ENCODE assay signal across 27 mouse cellular contexts in genomic region chr13:58700021-58700420, GRCm38 (mm10).
DNase-seq lines count a peak whose midpoint lies in the region; ATAC-seq and TF ChIP-seq lines count a peak whose summit lies in the region.
"Had no signal": no experiment of that assay in that cellular context is flagged by ENCODE, and none has a peak within 500 bp of the region (broad histone marks: within the 10 kb centered on the region; RNA-seq: fewer than 3 reads in every experiment).

No protein-coding gene starts in this region.

- H3K9me3 ChIP-seq in forebrain, embryonic 11.5 days (ENCODE audit: control insufficient read depth, low read length): no peaks in the 10 kb centered on the region
- H3K9me3 ChIP-seq in forebrain, embryonic 10.5 days: no peaks in the 10 kb centered on the region
- no peaks in the 10 kb centered on the region for H3K9me3 ChIP-seq in forebrain, embryonic 12.5 days
- H3K9me3 ChIP-seq in forebrain, embryonic 15.5 days: no peaks in the 10 kb centered on the region
- no peaks in the 10 kb centered on the region for H3K9me3 ChIP-seq in stomach, postnatal 0 days (ENCODE audit: control insufficient read depth, low read length)
- H3K9me3 ChIP-seq in midbrain, embryonic 13.5 days: no peaks in the 10 kb centered on the region
- H3K9me3 ChIP-seq: heart, embryonic 12.5 days; heart, embryonic 15.5 days; hindbrain, embryonic 10.5 days; hindbrain, embryonic 13.5 days had no signal

- no peak overlapping the region for H3K9ac ChIP-seq in forebrain, embryonic 11.5 days (ENCODE audit: low read length)
- no peak overlapping the region for H3K9ac ChIP-seq in forebrain, embryonic 12.5 days
- H3K9ac ChIP-seq in forebrain, embryonic 15.5 days (replicated peaks): no peak overlapping the region
- H3K9ac ChIP-seq in stomach, postnatal 0 days (ENCODE audit: low read length): no peak overlapping the region
- no peak overlapping the region for H3K9ac ChIP-seq in midbrain, embryonic 13.5 days (replicated peaks)
- H3K9ac ChIP-seq: heart, embryonic 12.5 days; heart, embryonic 15.5 days; hindbrain, embryonic 13.5 days had no signal

- WGBS in forebrain, embryonic 11.5 days: 54% methylated on average over 8 of the region's 8 CpGs
- WGBS in forebrain, embryonic 10.5 days: 74% methylated on average over 8 of the region's 8 CpGs
- 47% methylated on average over 8 of the region's 8 CpGs for WGBS in forebrain, embryonic 12.5 days
- 25% methylated on average over 8 of the region's 8 CpGs for WGBS in forebrain, embryonic 15.5 days
- 89% methylated on average over 8 of the region's 8 CpGs for WGBS in stomach, postnatal 0 days
- WGBS in midbrain, embryonic 13.5 days: 77% methylated on average over 8 of the region's 8 CpGs

- no peaks in the 10 kb centered on the region for H3K27me3 ChIP-seq in forebrain, embryonic 11.5 days (ENCODE audit: control insufficient read depth, insufficient read depth, low read length)
- no peaks in the 10 kb centered on the region for H3K27me3 ChIP-seq in forebrain, embryonic 10.5 days (ENCODE audit: poor library complexity, severe bottlenecking)
- no peaks in the 10 kb centered on the region for H3K27me3 ChIP-seq in forebrain, embryonic 12.5 days
- no peaks in the 10 kb centered on the region for H3K27me3 ChIP-seq in forebrain, embryonic 15.5 days
- H3K27me3 ChIP-seq in stomach, postnatal 0 days (ENCODE audit: control insufficient read depth, insufficient read depth, low read length): no peaks in the 10 kb centered on the region
- no peaks in the 10 kb centered on the region for H3K27me3 ChIP-seq in midbrain, embryonic 13.5 days
- H3K27me3 ChIP-seq: CH12.LX; heart, embryonic 12.5 days; heart, embryonic 15.5 days; hindbrain, embryonic 13.5 days had no signal

- H3K4me1 ChIP-seq in forebrain, embryonic 11.5 days (replicated peaks; ENCODE audit: control insufficient read depth, insufficient read depth, low read length): no peaks in the 10 kb centered on the region
- peaks cover 4% of the 10 kb centered on the region; the same call in 1 of the 2 replicates for H3K4me1 ChIP-seq in forebrain, embryonic 10.5 days
- peaks cover 8% of the 10 kb centered on the region; the same call in 1 of the 2 replicates for H3K4me1 ChIP-seq in forebrain, embryonic 12.5 days
- peaks cover 16% of the 10 kb centered on the region for H3K4me1 ChIP-seq in forebrain, embryonic 15.5 days
- no peaks in the 10 kb centered on the region for H3K4me1 ChIP-seq in stomach, postnatal 0 days (replicated peaks; ENCODE audit: control insufficient read depth, insufficient read depth)
- H3K4me1 ChIP-seq in midbrain, embryonic 13.5 days (replicated peaks): peaks cover 12% of the 10 kb centered on the region
- H3K4me1 ChIP-seq: heart, embryonic 12.5 days; heart, embryonic 15.5 days; hindbrain, embryonic 13.5 days had no signal

- no peak for TF ChIP-seq CTCF in stomach, postnatal 0 days (IDR thresholded peaks at IDR 0.05; ENCODE audit: low read depth)

- H3K36me3 ChIP-seq in forebrain, embryonic 11.5 days (ENCODE audit: control insufficient read depth, insufficient read depth, low read length): no peaks in the 10 kb centered on the region
- H3K36me3 ChIP-seq in forebrain, embryonic 10.5 days (replicated peaks): no peaks in the 10 kb centered on the region
- H3K36me3 ChIP-seq in forebrain, embryonic 12.5 days (replicated peaks): no peaks in the 10 kb centered on the region
- H3K36me3 ChIP-seq in forebrain, embryonic 15.5 days: no peaks in the 10 kb centered on the region
- no peaks in the 10 kb centered on the region for H3K36me3 ChIP-seq in stomach, postnatal 0 days (ENCODE audit: control insufficient read depth, insufficient read depth, low read length)
- H3K36me3 ChIP-seq in midbrain, embryonic 13.5 days: no peaks in the 10 kb centered on the region
- H3K36me3 ChIP-seq: G1E; heart, embryonic 12.5 days; heart, embryonic 15.5 days; hindbrain, embryonic 10.5 days; hindbrain, embryonic 13.5 days had no signal

- ATAC-seq in forebrain, embryonic 11.5 days (replicated peaks; ENCODE audit: low FRiP score): 0 out of 2 replicates have a peak, but pooled peaks have one; percentile 65
- ATAC-seq in forebrain, embryonic 12.5 days (ENCODE audit: low FRiP score): peak; percentile 49; the same call in 1 of the 2 replicates
- peak; percentile 70 for ATAC-seq in forebrain, embryonic 15.5 days (replicated peaks)
- no peak for ATAC-seq in stomach, postnatal 0 days (ENCODE audit: low FRiP score, low TSS enrichment)
- ATAC-seq in midbrain, embryonic 13.5 days: no peak
- no peak for ATAC-seq in CD4-positive, CD25-positive, alpha-beta regulatory T cell, adult 4 months
- ATAC-seq: activated CD4-positive, CD25-positive, alpha-beta regulatory T cell, adult 4 months; hindbrain, embryonic 16.5 days; intestine, embryonic 16.5 days had no signal

- DNase-seq in forebrain, embryonic 11.5 days (ENCODE audit: low spot score): peak; percentile 71
- no peak for DNase-seq in forebrain, embryonic 10.5 days (ENCODE audit: extremely low spot score, low spot score)
- DNase-seq in Muller cell, postnatal 12 days (ENCODE audit: inconsistent ontology term): peak; percentile 5
- DNase-seq in stomach, postnatal 0 days (ENCODE audit: low spot score): no peak
- DNase-seq: adrenal gland, adult 8-10 months; adrenal gland, postnatal 25 days; cerebellum, adult 11 months; cerebellum, adult 8-10 months; cerebellum, postnatal 14 days; gastrocnemius, postnatal 25 days; heart, adult 18-20 months; heart, postnatal 10 days; heart, postnatal 36 days; kidney, adult 18-20 months had no signal

- no peak for TF ChIP-seq EP300 in stomach, postnatal 0 days (optimal IDR thresholded peaks at IDR 0.05)

- H3K4me3 ChIP-seq in forebrain, embryonic 11.5 days (ENCODE audit: low read depth, low read length): no peak overlapping the region
- no peak overlapping the region for H3K4me3 ChIP-seq in forebrain, embryonic 10.5 days
- H3K4me3 ChIP-seq in forebrain, embryonic 12.5 days (replicated peaks): no peak overlapping the region
- H3K4me3 ChIP-seq in forebrain, embryonic 15.5 days: no peak overlapping the region
- no peak overlapping the region for H3K4me3 ChIP-seq in stomach, postnatal 0 days (ENCODE audit: low read depth, low read length)
- no peak overlapping the region for H3K4me3 ChIP-seq in midbrain, embryonic 13.5 days (replicated peaks)
- H3K4me3 ChIP-seq: heart, embryonic 12.5 days; heart, embryonic 15.5 days; hindbrain, embryonic 10.5 days; hindbrain, embryonic 13.5 days had no signal

- no peak overlapping the region for H3K27ac ChIP-seq in forebrain, embryonic 11.5 days (ENCODE audit: low read depth, low read length)
- H3K27ac ChIP-seq in forebrain, embryonic 10.5 days: no peak overlapping the region
- no peak overlapping the region for H3K27ac ChIP-seq in forebrain, embryonic 12.5 days
- 0 out of 2 replicates have a peak overlapping the region, but pooled peaks have one; percentile 36 for H3K27ac ChIP-seq in forebrain, embryonic 15.5 days (replicated peaks)
- H3K27ac ChIP-seq in stomach, postnatal 0 days (replicated peaks): no peak overlapping the region
- no peak overlapping the region for H3K27ac ChIP-seq in midbrain, embryonic 13.5 days
- H3K27ac ChIP-seq: heart, embryonic 15.5 days; hindbrain, embryonic 10.5 days; hindbrain, embryonic 13.5 days had no signal

- H3K4me2 ChIP-seq in forebrain, embryonic 11.5 days (ENCODE audit: low read depth, low read length, severe bottlenecking): no peak overlapping the region
- no peak overlapping the region for H3K4me2 ChIP-seq in forebrain, embryonic 12.5 days
- peak overlapping the region; percentile 22; the same call in 1 of the 2 replicates for H3K4me2 ChIP-seq in forebrain, embryonic 15.5 days (replicated peaks)
- H3K4me2 ChIP-seq in stomach, postnatal 0 days (replicated peaks; ENCODE audit: low read depth): no peak overlapping the region
- H3K4me2 ChIP-seq in midbrain, embryonic 13.5 days (replicated peaks): no peak overlapping the region
- H3K4me2 ChIP-seq: heart, embryonic 12.5 days; heart, embryonic 15.5 days; hindbrain, embryonic 13.5 days had no signal

Comparison
In these comparisons a context has a peak if more than half of its experiments do, and no peak if none do; other contexts are left out.
1. DNase-seq: peak in forebrain, embryonic 11.5 days (single experiment) and Muller cell, postnatal 12 days (single experiment); none in forebrain, embryonic 10.5 days (single experiment) and stomach, postnatal 0 days (single experiment).
2. ATAC-seq: peak in forebrain, embryonic 11.5 days (single experiment), forebrain, embryonic 12.5 days (single experiment) and forebrain, embryonic 15.5 days (single experiment); none in stomach, postnatal 0 days (single experiment), midbrain, embryonic 13.5 days (single experiment) and CD4-positive, CD25-positive, alpha-beta regulatory T cell, adult 4 months (single experiment).